Comparison of ENCODE assay signal across 22 mouse cellular contexts in genomic region chr4:109963570-109964279, GRCm38 (mm10). TPM values are rescaled to one million over a fixed set of nuclear protein-coding genes. Genes with fewer than 3 reads are reported as not detected.
"Had no signal": no experiment of that assay in that cellular context is flagged by ENCODE, and none has a peak within 500 bp of the region (broad histone marks: within the 10 kb centered on the region; RNA-seq: fewer than 3 reads in every experiment).

No protein-coding gene starts in this region.

- H3K27ac ChIP-seq: kidney, postnatal 0 days; layer of hippocampus, adult 2 months; limb, embryonic 10.5 days; limb, embryonic 13.5 days; liver, embryonic 12.5 days; liver, embryonic 15.5 days; lung, embryonic 15.5 days; stomach, embryonic 15.5 days had no signal

- DNase-seq: kidney, adult 2 months; kidney, postnatal 25 days; layer of hippocampus, adult 9-11 months; liver; lung, adult 18-20 months; lung, postnatal 10 days; lung, postnatal 36 days; midbrain, embryonic 14.5 days; retina, postnatal 1 day; right cerebral cortex, postnatal 25 days; spleen, adult 18-20 months; thymus, adult 2 months; thymus, postnatal 14 days; thymus, postnatal 4 days had no signal

- ATAC-seq: liver, embryonic 12.5 days had no signal

- H3K27me3 ChIP-seq: limb, embryonic 13.5 days; liver, embryonic 12.5 days; liver, embryonic 15.5 days; lung, embryonic 15.5 days; stomach, embryonic 15.5 days had no signal

- H3K9ac ChIP-seq: limb, embryonic 13.5 days; liver, embryonic 12.5 days; liver, embryonic 15.5 days; lung, embryonic 15.5 days; stomach, embryonic 15.5 days had no signal

- H3K4me3 ChIP-seq: layer of hippocampus, adult 2 months; limb, embryonic 10.5 days; limb, embryonic 13.5 days; liver, embryonic 12.5 days; liver, embryonic 15.5 days; lung, embryonic 15.5 days; stomach, embryonic 15.5 days had no signal

- H3K4me1 ChIP-seq: limb, embryonic 10.5 days; limb, embryonic 13.5 days; liver, embryonic 15.5 days; lung, embryonic 15.5 days; stomach, embryonic 15.5 days had no signal

- H3K9me3 ChIP-seq: limb, embryonic 10.5 days; limb, embryonic 13.5 days; liver, embryonic 12.5 days; liver, embryonic 15.5 days; lung, embryonic 15.5 days; stomach, embryonic 15.5 days had no signal

RNA-seq across cellular contexts. Expression of gene Dmrta2, which starts 14.1 kb away (rescaled TPM):
- polyA plus RNA-seq: liver, embryonic 15.5 days had no signal
